Mouse (Mus musculus): ENCODE measurements around the gene Sema6b.

- TF ChIP-seq POLR2A (IDR thresholded peaks at IDR 0.05; ENCODE audit: insufficient read depth, low read depth, low read length) (no peak), CTCF (IDR thresholded peaks at IDR 0.05; ENCODE audit: insufficient read depth, low read depth, low read length) (no peak)
Observed at GRCm38 (mm10) chr17:56098711-56099572, 41.2 kb downstream of the Sema6b start.

Measured in olfactory bulb, adult 2 months (tissue).